Mouse (Mus musculus) limb, embryonic 10.5 days (tissue): ENCODE measurements around the gene Ppp2r5d. TPM values are rescaled to one million over a fixed set of nuclear protein-coding genes. Genes with fewer than 3 reads are reported as not detected.

Experiments used
- DNase-seq: peaks from one replicate; pipeline ENCODE4 v3.0.0-alpha.2; 2017; ENCODE audit warnings: low spot score
- H3K27ac ChIP-seq: fragments of 300-500 bp; sonication (generic); 2 replicates; pipeline ENCODE4 v1.5.1; 2016; ENCODE audit warnings: mild to moderate bottlenecking
- H3K27me3 ChIP-seq: fragments of 300-500 bp; sonication (generic); 2 replicates; pipeline ENCODE4 v1.6.1; 2016; ENCODE audit warnings: low read depth, mild to moderate bottlenecking; ENCODE audit not compliant: poor library complexity, severe bottlenecking
- H3K36me3 ChIP-seq: fragments of 300-500 bp; sonication (generic); 2 replicates; pipeline ENCODE4 v1.6.1; 2016; ENCODE audit warnings: mild to moderate bottlenecking, moderate library complexity
- H3K4me1 ChIP-seq: fragments of 300-500 bp; sonication (generic); 2 replicates; pipeline ENCODE4 v1.6.1; 2016
- H3K4me3 ChIP-seq: fragments of 300-500 bp; sonication (generic); 2 replicates; pipeline ENCODE4 v1.5.1; 2016; ENCODE audit warnings: mild to moderate bottlenecking, moderate library complexity
- H3K9me3 ChIP-seq: fragments of 300-500 bp; sonication (generic); replicated peaks from 2 replicates; pipeline ENCODE4 v1.6.1; 2016; ENCODE audit warnings: mild to moderate bottlenecking
- WGBS: fragments of 180-500 bp; shearing (Covaris S2); methylation state at CpG from one replicate; pipeline ENCODE4 v1.1.7; 2016; 5-methylcytosine and 5-hydroxymethylcytosine counted together
- polyA plus RNA-seq: library from polyadenylated mRNA; unstranded; fragments of >200 nt; fragmentation: Nextera tagmentation; extraction: Ambion mirVana; gene quantifications from 2 replicates; pipeline ENCODE4 v1.2.1, GENCODE M21; 2016

Ppp2r5d gene
- polyA plus RNA-seq, 1 experiment from 2014 or later, result 160 TPM

- Histone ChIP-seq H3K4me1 (no peaks in the 10 kb centered on the region), H3K4me3 (no peak overlapping the region), H3K27me3 (no peaks in the 10 kb centered on the region), H3K27ac (no peak overlapping the region), H3K9me3 (no peaks in the 10 kb centered on the region), H3K36me3 (peaks cover 87% of the 10 kb centered on the region)
- no peak for DNase-seq
- WGBS, result 95% methylated on average over 12 of the region's 12 CpGs
Observed at GRCm38 (mm10) chr17:46690665-46691064, 14.2 kb downstream of the Ppp2r5d start.

GRCm38 (mm10) chr17:46685913-46686312 is 19.0 kb downstream of the Ppp2r5d start:
- Histone ChIP-seq H3K36me3 (peaks cover 78% of the 10 kb centered on the region), H3K27ac (no peak overlapping the region), H3K4me1 (peaks cover 14% of the 10 kb centered on the region), H3K27me3 (no peaks in the 10 kb centered on the region), H3K4me3 (no peak overlapping the region), H3K9me3 (no peaks in the 10 kb centered on the region)
- 92% methylated on average over 6 of the region's 6 CpGs for WGBS
- DNase-seq, result no peak

DNA sequence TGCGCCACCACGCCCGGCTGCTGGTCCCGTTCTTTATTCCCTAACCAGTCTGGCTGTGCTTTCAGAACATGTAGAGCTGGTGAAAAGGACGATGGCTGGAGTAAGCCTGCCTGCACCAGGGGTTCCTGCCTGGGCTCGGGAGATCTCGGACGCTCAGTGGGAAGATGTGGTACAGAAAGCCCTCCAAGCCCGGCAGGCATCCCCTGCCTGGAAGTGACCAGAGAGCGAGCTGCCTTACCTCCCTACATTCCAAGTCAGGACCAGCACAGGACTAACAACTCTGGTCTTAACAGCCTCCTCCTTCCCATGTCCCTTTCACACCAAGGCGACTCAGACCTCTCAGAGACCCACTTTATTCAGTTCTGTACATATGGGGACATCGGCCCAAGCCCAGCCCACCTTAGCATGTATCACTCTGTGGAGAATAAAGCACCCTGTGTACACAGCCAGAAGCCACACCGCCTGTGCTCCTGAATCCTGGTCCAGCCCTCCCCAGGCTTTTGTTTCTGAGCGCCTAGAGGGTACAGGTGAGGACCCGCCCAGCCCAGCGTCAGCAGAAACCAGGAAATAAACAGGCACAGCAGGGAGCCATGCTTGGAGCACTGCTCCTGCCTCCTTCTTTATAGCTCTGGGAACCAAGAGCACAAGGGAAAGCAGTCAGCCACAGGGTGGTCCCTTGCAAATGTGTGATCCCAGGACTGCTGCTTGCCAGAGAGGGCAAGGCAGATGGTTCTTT is 22.1 kb downstream of the Ppp2r5d start:
- Histone ChIP-seq H3K4me1 (peaks cover 38% of the 10 kb centered on the region), H3K27ac (no peak overlapping the region), H3K27me3 (no peaks in the 10 kb centered on the region), H3K4me3 (no peak overlapping the region), H3K9me3 (no peaks in the 10 kb centered on the region), H3K36me3 (peaks cover 65% of the 10 kb centered on the region)
- no peak for DNase-seq
- WGBS, result 86% methylated on average over 16 of the region's 16 CpGs

- 29% methylated on average over 12 of the region's 12 CpGs for WGBS
- Histone ChIP-seq H3K4me3 (peak overlapping the region; percentile 92), H3K9me3 (no peaks in the 10 kb centered on the region), H3K27me3 (no peaks in the 10 kb centered on the region), H3K4me1 (peaks cover 39% of the 10 kb centered on the region), H3K27ac (peak overlapping the region; percentile 92), H3K36me3 (peaks cover 65% of the 10 kb centered on the region)
- peak; percentile 41 for DNase-seq
Observed at GRCm38 (mm10) chr17:46681466-46682118, 23.3 kb downstream of the Ppp2r5d start.

DNA sequence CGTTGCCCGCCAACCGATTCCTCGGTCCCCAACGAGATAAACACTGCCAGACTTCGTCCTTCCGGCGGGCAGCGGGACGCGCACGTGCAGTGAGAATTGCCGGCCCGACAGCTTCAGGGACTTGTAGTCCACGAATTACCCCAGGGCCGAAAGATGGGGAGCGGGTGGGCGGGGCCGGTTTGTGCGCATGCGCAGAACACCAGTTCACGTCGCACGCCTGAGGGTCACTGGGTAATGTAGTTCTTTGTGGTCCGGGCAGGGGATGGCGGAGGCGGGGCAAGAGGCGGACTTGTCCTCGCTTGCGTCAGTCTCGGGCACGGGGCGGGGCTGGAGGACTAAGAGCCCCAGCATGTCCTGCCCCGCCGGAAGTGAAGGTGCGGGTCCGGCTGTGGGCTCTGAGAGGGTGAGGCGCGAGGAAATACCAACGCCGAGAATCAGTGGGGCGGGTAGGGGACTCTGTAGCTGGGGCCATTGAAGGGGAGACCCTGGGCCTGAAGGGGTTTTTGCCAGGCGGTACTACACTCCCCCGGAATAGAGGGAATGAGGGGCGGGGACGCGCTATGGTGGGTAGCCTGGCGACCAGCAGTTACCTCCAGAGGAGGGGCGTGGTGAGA is 24.0 kb downstream of the Ppp2r5d start, which contains the start of gene Klhdc3:
TSS of gene Klhdc3 (minus strand) at position 155 of the 614 bp plus-strand sequence.
- WGBS, result under 1% methylated on average over 49 of the region's 49 CpGs

GRCm38 (mm10) chr17:46679843-46680759 is 24.8 kb downstream of the Ppp2r5d start:
- Histone ChIP-seq H3K9me3 (no peaks in the 10 kb centered on the region), H3K27me3 (no peaks in the 10 kb centered on the region), H3K27ac (peak overlapping the region; percentile 92), H3K4me1 (peaks cover 44% of the 10 kb centered on the region), H3K36me3 (peaks cover 65% of the 10 kb centered on the region), H3K4me3 (peak overlapping the region; percentile 92)
- 1% methylated on average over 34 of the region's 34 CpGs for WGBS
- DNase-seq, result peak; percentile 80

More for the DNA sequence above, 24.0 kb downstream of the Ppp2r5d start, which contains the start of gene Klhdc3:
- Histone ChIP-seq H3K27me3 (no peaks in the 10 kb centered on the region), H3K4me1 (peaks cover 39% of the 10 kb centered on the region), H3K27ac (peak within 1 kb of the TSS; percentile 92), H3K9me3 (no peaks in the 10 kb centered on the region), H3K36me3 (peaks cover 65% of the 10 kb centered on the region), H3K4me3 (peak within 1 kb of the TSS; percentile 92)
- DNase-seq, result peak; percentile 100

DNA sequence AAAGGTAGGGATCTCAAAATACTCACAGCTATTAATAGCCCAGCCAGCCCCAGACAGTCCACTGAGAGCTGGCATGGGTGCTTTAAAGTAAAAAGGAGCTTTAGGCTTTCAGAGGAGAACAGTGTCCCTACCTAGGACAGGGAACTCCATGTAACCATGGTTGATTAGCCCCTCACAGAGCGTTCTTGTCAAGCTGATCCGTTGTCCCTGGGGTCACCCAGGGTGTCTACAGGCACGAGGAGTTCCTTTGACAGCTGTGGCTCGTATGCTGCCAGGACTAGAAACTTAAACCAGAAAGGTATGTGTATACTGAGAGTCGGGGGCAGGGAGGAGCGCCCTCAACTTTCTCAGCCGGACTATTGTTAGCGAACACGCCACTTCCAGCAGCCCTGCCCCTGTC is 26.0 kb downstream of the Ppp2r5d start:
- Histone ChIP-seq H3K4me1 (peaks cover 53% of the 10 kb centered on the region), H3K27ac (peak overlapping the region; percentile 92; the same call in 1 of the 2 replicates), H3K36me3 (peaks cover 60% of the 10 kb centered on the region), H3K27me3 (no peaks in the 10 kb centered on the region), H3K9me3 (no peaks in the 10 kb centered on the region), H3K4me3 (peak overlapping the region; percentile 92)
- no peak for DNase-seq
- 69% methylated on average over 9 of the region's 9 CpGs for WGBS

DNA sequence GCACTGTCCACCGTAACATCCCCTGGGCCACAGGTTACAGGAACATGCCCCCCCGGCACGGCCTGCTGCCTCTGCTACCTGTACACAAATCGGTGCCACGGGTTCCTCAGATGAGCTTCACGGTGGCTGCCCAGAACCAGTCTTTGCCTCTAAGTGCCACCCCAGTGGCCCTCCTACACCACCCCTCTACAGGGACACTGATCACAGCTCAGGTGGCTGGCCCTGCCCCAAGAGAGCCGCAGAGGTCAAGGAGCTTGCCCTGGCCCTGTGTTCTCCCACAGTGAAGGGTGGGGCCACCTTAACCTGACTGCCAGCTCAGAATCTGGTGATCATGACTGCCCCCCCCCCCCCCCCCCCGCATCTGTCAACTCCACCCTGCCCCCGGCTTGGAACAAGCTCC is 26.5 kb downstream of the Ppp2r5d start, which contains the start of gene Mea1:
TSS of gene Mea1 (plus strand) at position 378 of the 400 bp plus-strand sequence.
- Histone ChIP-seq H3K27me3 (no peaks in the 10 kb centered on the region), H3K36me3 (peaks cover 56% of the 10 kb centered on the region), H3K4me1 (peaks cover 55% of the 10 kb centered on the region), H3K9me3 (no peaks in the 10 kb centered on the region), H3K27ac (peak within 1 kb of the TSS; percentile 92), H3K4me3 (peak within 1 kb of the TSS; percentile 92)
- no peak for DNase-seq
- WGBS, result 93% methylated on average over 8 of the region's 9 CpGs

- no peaks in the 10 kb centered on the region for H3K27me3 ChIP-seq
- H3K27ac ChIP-seq, result peak overlapping the region; percentile 87
- peaks cover 75% of the 10 kb centered on the region for H3K36me3 ChIP-seq
- H3K4me3 ChIP-seq, result peak overlapping the region; percentile 91
- WGBS, result 21% methylated on average over 15 of the region's 15 CpGs
- no peak for DNase-seq
- peaks cover 47% of the 10 kb centered on the region for H3K4me1 ChIP-seq
- H3K9me3 ChIP-seq, result no peaks in the 10 kb centered on the region
Observed at GRCm38 (mm10) chr17:46674530-46675283, 30.2 kb downstream of the Ppp2r5d start.

GRCm38 (mm10) chr17:46673850-46674529 is 30.9 kb downstream of the Ppp2r5d start, which contains the start of gene Rrp36:
Gene Rrp36, minus strand, starts transcription at chr17:46674352.
- no peaks in the 10 kb centered on the region for H3K27me3 ChIP-seq
- peaks cover 82% of the 10 kb centered on the region for H3K36me3 ChIP-seq
- peak within 1 kb of the TSS; percentile 91 for H3K4me3 ChIP-seq
- no peaks in the 10 kb centered on the region for H3K9me3 ChIP-seq
- 2% methylated on average over 43 of the region's 43 CpGs for WGBS
- peak within 1 kb of the TSS; percentile 87 for H3K27ac ChIP-seq
- peak; percentile 92 for DNase-seq
- H3K4me1 ChIP-seq, result peaks cover 40% of the 10 kb centered on the region

DNA sequence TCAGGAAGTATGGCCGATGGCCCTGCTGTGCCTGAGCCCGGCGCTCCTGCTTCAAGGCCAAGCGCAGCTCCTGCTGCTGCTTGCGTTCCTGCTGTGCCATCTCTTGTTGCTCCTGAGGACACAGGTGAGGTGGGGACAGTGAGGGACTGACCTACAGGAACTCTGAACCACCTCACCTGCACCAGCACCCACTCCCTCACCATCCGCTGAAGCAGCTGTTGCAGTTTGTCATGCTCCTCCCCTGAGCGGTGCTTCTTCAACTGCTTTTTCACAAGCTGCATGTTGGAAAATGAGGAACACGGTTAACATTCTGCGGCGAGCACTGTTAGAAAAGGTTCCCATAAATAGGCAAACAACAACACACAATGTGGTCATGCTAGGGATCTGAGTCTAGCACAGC is 35.0 kb downstream of the Ppp2r5d start:
- 93% methylated on average over 10 of the region's 10 CpGs for whole genome bisulfite sequencing
- Histone ChIP-seq H3K9me3 (no peaks in the 10 kb centered on the region), H3K27ac (no peak overlapping the region), H3K27me3 (no peaks in the 10 kb centered on the region), H3K36me3 (peaks cover 79% of the 10 kb centered on the region), H3K4me1 (peaks cover 20% of the 10 kb centered on the region), H3K4me3 (no peak overlapping the region)
- DNase-seq, result no peak
